Mouse (Mus musculus): ENCODE results near the gene Uba7. TPM values are rescaled to one million over a fixed set of nuclear protein-coding genes. Genes with fewer than 3 reads are reported as not detected.

Uba7 gene
- total and polyA plus RNA-seq, 3 experiments = 18.1 to 44.1 TPM; not detected in 1

GRCm38 (mm10) chr9:107960928-107961327 lies 14.4 kb upstream of the Uba7 start (continued):
- TF ChIP-seq ETS1 (IDR thresholded peaks at IDR 0.05; ENCODE audit: low read depth, low read length) (no peak), TBP (IDR thresholded peaks at IDR 0.05; ENCODE audit: low read depth, low read length) (no peak), MAX (IDR thresholded peaks at IDR 0.05; ENCODE audit: low read length) (no peak), SMC3 (IDR thresholded peaks at IDR 0.05; ENCODE audit: low read depth, low read length) (peak; percentile 57), RCOR1 (IDR thresholded peaks at IDR 0.05; ENCODE audit: low read depth, low read length) (no peak), RAD21 (IDR thresholded peaks at IDR 0.05; ENCODE audit: low read depth, low read length) (peak; percentile 10), CHD1 (IDR thresholded peaks at IDR 0.05; ENCODE audit: low read depth, low read length) (no peak)

GRCm38 (mm10) chr9:107961351-107961762 lies 13.9 kb upstream of the Uba7 start:
- DNase-seq (ENCODE audit: low read depth, low spot score) = no peak
- no peak overlapping the region for H3K4me3 ChIP-seq (ENCODE audit: control insufficient read depth in 1 of 2, insufficient read depth in 1 of 2, low read depth in 2 of 2, low read length in 2 of 2)
- H3K36me3 ChIP-seq (ENCODE audit: control insufficient read depth in 1 of 2, insufficient read depth in 2 of 2, low read length in 2 of 2) = peaks cover 0 to 14% of the 10 kb centered on the region in 2 experiments; a peak in 2 of 4 replicates
- no peaks in the 10 kb centered on the region for H3K4me1 ChIP-seq (ENCODE audit: control insufficient read depth in 1 of 2, insufficient read depth in 2 of 2, low read length in 2 of 2)
- no peaks in the 10 kb centered on the region for H3K9me3 ChIP-seq (replicated peaks; ENCODE audit: insufficient read depth, low read length)
- no peak for TF ChIP-seq USF2 (IDR thresholded peaks at IDR 0.05; ENCODE audit: borderline replicate concordance in 1 of 2, insufficient read depth in 1 of 2, low read depth in 1 of 2, low read length in 2 of 2)
- TF ChIP-seq ELF1 (IDR thresholded peaks at IDR 0.05; ENCODE audit: low read depth, low read length) = no peak
- TF ChIP-seq ETS1 (IDR thresholded peaks at IDR 0.05; ENCODE audit: low read depth, low read length) = no peak
- no peak for TF ChIP-seq GABPA (IDR thresholded peaks at IDR 0.05; ENCODE audit: low read depth, low read length)
- no peak for TF ChIP-seq ZNF384 (IDR thresholded peaks at IDR 0.05; ENCODE audit: low read depth, low read length)
- TF ChIP-seq ZKSCAN1 (IDR thresholded peaks at IDR 0.05; ENCODE audit: low read depth, low read length) = no peak
- TF ChIP-seq MAZ (IDR thresholded peaks at IDR 0.05; ENCODE audit: low read depth, low read length) = no peak
- TF ChIP-seq TCF12 (IDR thresholded peaks at IDR 0.05; ENCODE audit: low read depth, low read length) = no peak
- TF ChIP-seq EP300 (IDR thresholded peaks at IDR 0.05; ENCODE audit: low read depth in 1 of 2, low read length in 2 of 2) = no peak
- no peak overlapping the region for H3K9ac ChIP-seq (ENCODE audit: control insufficient read depth, low read depth, low read length, poor library complexity, severe bottlenecking)
- no peak overlapping the region for H3K27ac ChIP-seq (ENCODE audit: control insufficient read depth, low read depth, low read length)
- no peaks in the 10 kb centered on the region for H3K79me2 ChIP-seq (ENCODE audit: control insufficient read depth, insufficient read depth, low read length, poor library complexity)
- no peaks in the 10 kb centered on the region for H3K27me3 ChIP-seq (ENCODE audit: control insufficient read depth in 1 of 2, insufficient read depth in 2 of 2, low read length in 2 of 2)

GRCm38 (mm10) chr9:107961881-107962280 lies 13.4 kb upstream of the Uba7 start:
- Histone ChIP-seq H3K36me3 (ENCODE audit: control insufficient read depth in 1 of 2, insufficient read depth in 2 of 2, low read length in 2 of 2) (peaks cover 0 to 16% of the 10 kb centered on the region in 2 experiments; a peak in 2 of 4 replicates), H3K9me3 (replicated peaks; ENCODE audit: insufficient read depth, low read length) (no peaks in the 10 kb centered on the region), H3K4me3 (ENCODE audit: control insufficient read depth in 1 of 2, insufficient read depth in 1 of 2, low read depth in 2 of 2, low read length in 2 of 2) (no peak overlapping the region), H3K27ac (ENCODE audit: control insufficient read depth, low read depth, low read length) (no peak overlapping the region), H3K79me2 (ENCODE audit: control insufficient read depth, insufficient read depth, low read length, poor library complexity) (no peaks in the 10 kb centered on the region), H3K27me3 (ENCODE audit: control insufficient read depth in 1 of 2, insufficient read depth in 2 of 2, low read length in 2 of 2) (no peaks in the 10 kb centered on the region), H3K9ac (ENCODE audit: control insufficient read depth, low read depth, low read length, poor library complexity, severe bottlenecking) (no peak overlapping the region), H3K4me1 (ENCODE audit: control insufficient read depth in 1 of 2, insufficient read depth in 2 of 2, low read length in 2 of 2) (no peaks in the 10 kb centered on the region)
- no peak for DNase-seq (ENCODE audit: low read depth, low spot score)
- TF ChIP-seq RAD21 (IDR thresholded peaks at IDR 0.05; ENCODE audit: low read depth, low read length) (peak; percentile 22), ELF1 (IDR thresholded peaks at IDR 0.05; ENCODE audit: low read depth, low read length) (no peak), KAT2A (conservative IDR thresholded peaks at IDR 0.05; ENCODE audit: low read depth, low read length) (no peak), CHD2 (IDR thresholded peaks at IDR 0.05; ENCODE audit: low read length) (no peak), TCF12 (IDR thresholded peaks at IDR 0.05; ENCODE audit: low read depth, low read length) (no peak), NRF1 (IDR thresholded peaks at IDR 0.05; ENCODE audit: insufficient read depth, low read depth, low read length, poor library complexity, severe bottlenecking) (no peak), ZMIZ1 (IDR thresholded peaks at IDR 0.05; ENCODE audit: low read depth, low read length) (no peak), USF1 (IDR thresholded peaks at IDR 0.05; ENCODE audit: low read depth, low read length) (no peak), MAFK (IDR thresholded peaks at IDR 0.05; ENCODE audit: borderline replicate concordance, low read depth, low read length) (no peak), BHLHE40 (IDR thresholded peaks at IDR 0.05; ENCODE audit: borderline replicate concordance, low read depth, low read length) (no peak), MEF2A (IDR thresholded peaks at IDR 0.05; ENCODE audit: extremely low read depth, insufficient replicate concordance, low read depth, low read length, poor library complexity, severe bottlenecking) (no peak), GATA1 (IDR thresholded peaks at IDR 0.05; ENCODE audit: low read depth, low read length) (no peak), TBP (IDR thresholded peaks at IDR 0.05; ENCODE audit: low read depth, low read length) (no peak), POLR2AphosphoS5 (IDR thresholded peaks at IDR 0.05; ENCODE audit: borderline replicate concordance, low read depth, low read length) (no peak), SIN3A (IDR thresholded peaks at IDR 0.05; ENCODE audit: low read length) (no peak), MAZ (IDR thresholded peaks at IDR 0.05; ENCODE audit: low read depth, low read length) (no peak), POLR2AphosphoS2 (IDR thresholded peaks at IDR 0.05; ENCODE audit: low read length) (no peak), SMC3 (IDR thresholded peaks at IDR 0.05; ENCODE audit: low read depth, low read length) (peak; percentile 33), EP300 (IDR thresholded peaks at IDR 0.05; ENCODE audit: low read depth in 1 of 2, low read length in 2 of 2) (no peak), MXI1 (IDR thresholded peaks at IDR 0.05; ENCODE audit: low read depth, low read length) (no peak), CHD1 (IDR thresholded peaks at IDR 0.05; ENCODE audit: low read depth, low read length) (no peak)

Measured in MEL (cell line).